Mouse (Mus musculus) gastrocnemius, postnatal 25 days (tissue): ENCODE measurements around the gene Crybg3. TPM values are rescaled to one million over a fixed set of nuclear protein-coding genes. Genes with fewer than 3 reads are reported as not detected.

Experiments
- DNase-seq: peaks from one replicate; pipeline ENCODE4 v3.0.0; 2022
- total RNA-seq, 2 experiments: library from RNA; stranded (reverse); gene quantifications; 1 replicate in 1 of 2; 2 replicates in 1 of 2; pipeline ENCODE4 v1.2.3; 2021

The Crybg3 gene
- total RNA-seq, 2 experiments from 2014 or later = 35.2 to 42.8 TPM

GRCm38 (mm10) chr16:59451813-59452212, 149.0 kb downstream of the Crybg3 start:
- no peak for DNase-seq

- DNase-seq = no peak
Observed at GRCm38 (mm10) chr16:59449092-59449491, 151.7 kb downstream of the Crybg3 start.

- DNase-seq = no peak
Observed at GRCm38 (mm10) chr16:59448181-59448580, 152.6 kb downstream of the Crybg3 start.

GRCm38 (mm10) chr16:59444880-59445559, 155.8 kb downstream of the Crybg3 start:
- DNase-seq = no peak

Other genes with a start within 250 kb of the Crybg3 start
- not detected for gene Olfr209, start 237.0 kb downstream of the Crybg3 start, total RNA-seq
- gene Gabrr3, start 193.6 kb downstream of the Crybg3 start, total RNA-seq = not detected
- gene Riox2, start 129.2 kb downstream of the Crybg3 start, total RNA-seq = 10 to 100 TPM; 15.2 to 16.3 TPM
- 1 to 10 TPM; 2.6 to 2.8 TPM for gene Arl6, start 38.4 kb upstream of the Crybg3 start, total RNA-seq